Mouse (Mus musculus) adrenal gland, postnatal 25 days (tissue): Measurements from ENCODE around the gene Heatr5b. TPM values are rescaled to one million over a fixed set of nuclear protein-coding genes. Genes with fewer than 3 reads are reported as not detected.

Experiments used
- total RNA-seq: library from RNA; stranded (reverse); gene quantifications from 2 replicates; pipeline ENCODE4 v1.2.3, GENCODE M21; 2021

Gene Heatr5b
- total RNA-seq, 1 experiment from 2014 or later: 38.5 TPM

Other genes with a start within 250 kb of the Heatr5b start
- gene Strn, start 98.2 kb downstream of the Heatr5b start, total RNA-seq: 30.1 and 31.3 TPM in 2 replicates
- 27.8 and 33.9 TPM in 2 replicates for gene Gpatch11, start 203 bp upstream of the Heatr5b start, total RNA-seq
- 20.6 and 32.9 TPM in 2 replicates for gene Eif2ak2, start 47.2 kb upstream of the Heatr5b start, total RNA-seq
- 0.43 TPM in 1 of 2 replicates, not detected in the other for gene Sult6b1, start 71.6 kb upstream of the Heatr5b start, total RNA-seq
- gene Cebpzos, start 81.1 kb upstream of the Heatr5b start, total RNA-seq: 28.9 and 43.5 TPM in 2 replicates
- gene Cebpz, start 101.7 kb upstream of the Heatr5b start, total RNA-seq: 48.2 and 50.5 TPM in 2 replicates
- 36.8 and 42.3 TPM in 2 replicates for gene Ndufaf7, start 101.8 kb upstream of the Heatr5b start, total RNA-seq
- gene Prkd3, start 185.5 kb upstream of the Heatr5b start, total RNA-seq: 32.9 and 40.0 TPM in 2 replicates
- 4.5 and 7.0 TPM in 2 replicates for gene Qpct, start 216.5 kb upstream of the Heatr5b start, total RNA-seq